Mouse (Mus musculus) right cerebral cortex, postnatal 25 days (tissue): ENCODE measurements around the gene Psen1.

ENCODE experiments used
- DNase-seq: peaks from one replicate; pipeline ENCODE4 v3.0.0; 2022

Gene Psen1

DNA sequence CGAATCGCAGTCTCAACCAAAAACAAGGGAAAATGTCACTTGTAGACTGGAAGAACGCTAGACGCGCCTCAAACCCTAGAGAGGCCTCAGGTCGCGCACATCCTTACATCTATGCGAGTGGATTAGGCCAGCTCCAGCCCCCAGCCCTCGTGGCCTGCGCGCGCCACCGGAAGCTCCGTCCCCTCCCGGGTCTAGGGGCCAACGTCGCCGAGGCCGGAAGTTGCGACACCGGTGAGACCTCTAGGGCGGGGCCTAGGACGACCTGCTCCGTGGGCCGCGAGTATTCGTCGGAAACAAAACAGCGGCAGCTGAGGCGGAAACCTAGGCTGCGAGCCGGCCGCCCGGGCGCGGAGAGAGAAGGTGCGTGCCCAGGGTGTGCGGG lies at the start of gene Psen1:
Gene Psen1 (plus strand): TSS at position 219 of the 382 bp plus-strand sequence.
- peak; percentile 95 for DNase-seq

DNA sequence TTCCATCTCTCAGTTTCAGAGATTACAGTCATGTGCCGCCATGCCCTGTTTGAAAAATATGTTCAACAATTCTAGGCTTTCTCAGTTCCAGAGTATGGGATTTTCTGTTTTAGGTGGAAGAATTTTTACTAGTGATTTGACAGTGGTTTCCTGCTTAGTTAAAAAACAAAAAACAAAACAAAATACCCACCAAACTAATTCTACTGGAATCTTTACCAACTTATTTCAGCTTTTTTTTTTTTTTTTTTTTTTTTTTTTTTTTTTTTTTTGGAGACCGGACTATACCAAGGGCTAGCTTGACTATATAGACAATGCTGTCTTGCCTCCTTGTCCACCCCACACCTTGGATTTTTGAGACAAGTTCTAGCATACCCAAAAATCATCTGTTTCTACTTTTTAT lies 46.7 kb upstream of the Psen1 start:
- DNase-seq, result no peak

DNA sequence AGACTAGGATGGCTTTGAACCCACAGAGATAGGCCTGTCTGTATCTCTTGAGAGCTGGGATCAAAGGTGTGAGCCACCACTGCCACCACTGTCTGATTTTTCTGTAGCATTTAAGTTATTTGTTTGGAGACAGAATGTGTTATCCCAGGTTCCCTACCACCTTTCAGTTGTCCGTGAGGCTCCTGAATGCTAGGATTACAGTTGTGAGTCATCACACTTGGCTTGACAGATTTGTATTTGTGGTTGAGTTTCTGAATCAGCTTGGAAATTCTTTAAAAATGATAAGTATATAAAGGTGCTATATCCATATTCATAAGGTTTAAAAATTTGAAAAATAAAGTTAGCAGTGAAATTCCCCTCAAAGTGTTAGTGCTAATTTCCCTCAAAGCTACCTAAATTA lies 44.8 kb upstream of the Psen1 start:
- DNase-seq, result no peak

DNA sequence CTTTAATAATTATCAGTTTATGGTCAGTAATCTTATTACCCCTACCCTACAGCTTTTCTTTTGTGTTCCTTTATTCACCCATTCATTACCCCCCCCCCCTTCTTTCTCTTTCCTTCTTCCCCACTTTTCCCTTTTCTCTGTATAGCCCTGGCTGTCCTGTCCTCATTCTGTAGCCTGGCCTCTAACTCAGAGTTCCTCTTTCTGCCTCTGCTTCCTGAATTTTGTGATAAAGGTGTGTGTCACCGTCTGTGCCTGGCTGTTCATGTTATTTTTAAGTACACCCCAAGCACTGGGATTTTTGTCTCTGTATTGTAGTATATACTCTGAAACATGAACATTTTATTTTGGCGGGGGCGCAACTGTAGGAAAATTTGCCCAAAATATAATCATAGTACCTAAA lies 37.6 kb upstream of the Psen1 start:
- DNase-seq, result no peak

DNA sequence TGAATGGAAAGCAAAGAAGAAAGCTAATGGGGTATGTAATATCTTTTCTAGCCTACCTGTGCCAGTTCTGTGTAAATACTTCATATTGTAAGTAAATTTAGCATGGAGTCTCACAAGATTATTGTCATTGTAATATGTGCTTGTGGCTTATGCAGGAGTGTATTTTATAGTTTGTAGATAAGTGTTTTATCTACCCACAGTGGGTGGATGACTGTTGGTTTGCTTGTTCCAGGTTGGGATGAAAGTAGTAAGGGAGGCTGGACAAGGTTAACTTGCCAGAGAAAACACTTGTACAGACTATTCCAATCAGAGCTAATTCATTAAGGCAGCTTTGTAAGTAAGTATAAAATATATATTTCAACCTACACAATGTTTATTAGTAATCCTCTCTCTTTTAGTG lies 36.5 kb upstream of the Psen1 start:
- no peak for DNase-seq

DNA sequence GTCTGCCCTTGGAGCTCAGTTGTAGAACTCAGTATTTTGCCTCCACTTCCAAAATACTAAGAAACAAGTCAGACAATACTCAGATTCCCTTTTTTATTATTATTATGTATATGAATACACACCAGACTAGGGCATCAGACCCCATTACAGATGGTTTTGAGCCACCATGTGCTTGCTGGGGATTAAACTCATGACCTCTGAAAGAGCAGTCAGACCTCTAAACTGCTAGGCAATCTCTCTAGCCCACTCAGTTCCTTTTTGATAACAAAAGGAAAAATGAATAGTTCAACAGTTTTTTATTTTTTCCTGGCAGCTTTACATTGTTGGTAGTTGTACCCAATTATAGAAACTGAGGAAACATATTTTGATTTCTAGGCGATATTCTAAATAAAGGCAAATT lies 2.5 kb upstream of the Psen1 start:
- DNase-seq, result no peak

DNA sequence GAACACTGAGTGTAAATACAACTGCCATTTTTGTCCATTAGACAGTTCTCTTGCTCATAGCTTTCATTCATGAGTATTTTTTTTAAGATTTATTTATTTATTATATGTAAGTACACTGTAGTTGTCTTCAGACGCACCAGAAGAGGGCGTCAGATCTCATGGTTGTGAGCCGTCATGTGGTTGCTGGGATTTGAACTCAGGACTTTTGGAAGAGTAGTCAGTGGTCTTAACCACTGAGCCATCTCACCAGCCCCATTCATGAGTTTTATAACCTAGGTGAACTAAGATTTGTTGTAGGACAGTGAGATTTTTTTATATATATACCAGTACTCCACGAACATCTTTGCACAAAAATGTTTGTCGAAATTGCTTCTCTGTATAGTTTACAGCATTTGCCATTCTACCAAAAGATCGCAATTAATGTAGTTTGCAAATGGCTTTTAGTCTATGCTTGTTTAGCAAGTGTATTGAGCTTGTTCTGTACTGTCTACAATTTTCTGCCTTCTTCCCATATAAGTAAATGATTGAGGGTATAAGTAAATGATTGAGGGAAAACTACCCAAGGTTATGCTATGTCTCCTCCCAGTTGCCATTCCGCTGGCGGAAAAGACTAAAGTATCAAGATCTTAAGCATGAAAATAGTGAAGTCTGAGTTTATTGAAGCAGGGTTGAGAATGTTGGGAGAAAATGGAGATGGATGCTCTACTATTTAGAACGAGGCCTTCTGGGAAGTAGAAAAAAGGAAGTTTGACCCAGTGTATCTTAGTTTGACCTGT lies 1.2 kb upstream of the Psen1 start:
- DNase-seq, result no peak

DNA sequence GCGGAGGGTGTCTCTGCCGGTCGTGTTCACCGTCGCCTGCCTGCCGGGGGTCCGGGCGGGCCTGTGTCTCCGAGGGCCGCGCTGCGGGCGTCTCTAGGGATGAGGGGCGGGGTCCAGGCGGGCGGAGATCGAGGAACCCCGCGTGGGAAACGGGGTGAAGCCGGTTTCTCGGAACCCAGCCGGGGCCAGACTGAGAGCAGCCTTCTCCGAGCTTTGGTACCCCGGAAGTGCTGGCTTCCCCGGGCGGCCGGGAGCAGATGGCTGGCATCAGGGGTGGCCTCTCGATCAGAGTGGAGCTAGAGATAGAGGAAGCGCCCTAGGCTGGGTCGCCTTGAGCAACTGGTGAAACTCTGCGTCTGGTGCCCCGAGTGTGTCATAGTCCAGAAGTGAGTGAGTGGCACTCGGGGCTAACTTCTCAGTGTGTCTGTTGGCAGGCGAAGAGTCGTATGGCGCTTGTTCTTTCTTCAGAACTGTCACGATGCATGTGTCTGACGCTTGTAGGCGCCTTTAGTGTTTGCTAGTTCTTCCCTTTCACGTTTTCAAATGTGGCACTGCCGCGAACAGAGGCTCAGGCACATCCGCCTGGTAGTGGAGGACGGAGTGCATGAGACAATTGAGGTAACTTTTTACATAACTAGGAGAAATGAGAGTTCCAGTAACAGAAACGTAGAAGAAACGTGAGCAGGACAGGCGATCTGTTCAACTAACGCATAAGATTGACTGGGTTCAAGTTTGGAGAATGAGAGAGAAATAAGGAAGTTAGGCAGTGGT lies 549 bp downstream of the Psen1 start:
- DNase-seq, result peak; percentile 44

DNA sequence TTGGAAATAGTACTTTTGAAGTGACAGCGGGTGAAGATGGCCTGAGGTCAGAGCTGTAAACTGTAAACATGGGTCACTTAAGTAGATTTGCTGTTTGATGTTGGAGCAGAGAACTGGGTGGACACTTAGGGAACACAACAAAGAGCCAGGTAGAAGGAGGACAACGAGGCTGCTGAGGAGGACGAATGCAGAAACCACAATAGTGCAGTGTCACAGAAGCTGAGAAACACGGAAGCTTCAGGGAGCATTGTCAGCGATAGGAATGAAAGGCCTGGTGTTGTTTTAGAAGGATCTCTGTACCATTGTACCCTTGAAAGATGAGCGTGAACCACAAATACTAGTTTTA lies 1.1 kb downstream of the Psen1 start:
- DNase-seq, result no peak

DNA sequence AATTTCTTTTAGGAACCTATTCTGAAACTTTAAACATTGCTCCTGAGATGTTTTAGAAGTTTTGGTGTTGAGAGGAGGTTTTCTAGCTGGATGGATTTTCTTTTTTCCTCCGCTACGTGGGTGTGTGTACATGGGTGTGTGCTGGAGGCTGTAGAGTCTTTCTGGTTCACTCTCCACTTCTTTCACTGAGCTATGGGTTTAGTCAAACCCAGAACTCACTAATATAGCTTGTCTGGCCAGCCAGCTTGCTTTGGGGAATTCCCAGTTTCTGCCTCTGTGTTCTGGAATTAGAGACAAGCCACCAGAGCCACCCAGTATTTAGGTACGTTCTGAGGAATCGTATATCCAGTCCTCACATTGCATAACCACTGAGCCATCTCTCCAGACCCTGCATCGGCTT lies 6.1 kb downstream of the Psen1 start:
- DNase-seq, result no peak

DNA sequence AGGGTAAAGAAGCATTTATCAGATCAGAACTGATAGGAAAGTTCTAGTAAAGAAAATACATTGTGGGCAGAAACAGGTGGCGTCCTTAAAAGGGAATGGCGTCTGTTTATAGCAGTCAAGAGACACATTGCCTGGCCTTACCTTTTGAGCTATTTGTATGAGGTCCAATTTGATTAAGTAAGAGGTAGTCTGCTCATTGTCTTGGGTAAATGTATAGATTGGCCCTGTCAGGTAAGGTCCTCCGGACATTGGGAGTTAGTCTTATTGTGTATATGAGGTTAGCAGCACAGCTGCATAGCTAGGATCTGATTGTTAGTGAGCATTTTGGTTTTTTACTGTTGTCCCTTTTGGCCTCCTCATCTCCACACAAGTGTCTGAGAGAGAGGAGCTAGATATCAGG lies 6.7 kb downstream of the Psen1 start:
- no peak for DNase-seq

DNA sequence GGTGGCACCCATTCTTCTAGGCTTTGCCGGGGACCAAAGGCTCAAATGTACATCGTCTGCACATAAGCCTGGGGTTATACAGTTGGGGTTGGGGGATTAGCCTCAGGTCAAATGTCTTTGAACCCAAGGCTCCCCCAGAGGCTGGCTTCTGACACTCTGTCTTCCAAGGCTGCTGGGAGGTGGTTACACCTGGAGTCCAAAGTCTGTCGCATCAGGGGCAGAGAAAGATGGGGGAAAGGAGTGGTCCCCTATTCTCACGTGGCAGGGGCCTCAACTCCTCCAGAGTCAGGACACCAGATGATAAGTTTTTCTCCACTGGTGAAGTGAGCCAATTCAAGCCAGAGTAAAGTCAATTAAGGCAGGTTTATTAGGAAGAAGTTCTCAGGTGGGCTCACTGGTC lies 10.7 kb downstream of the Psen1 start:
- no peak for DNase-seq

DNA sequence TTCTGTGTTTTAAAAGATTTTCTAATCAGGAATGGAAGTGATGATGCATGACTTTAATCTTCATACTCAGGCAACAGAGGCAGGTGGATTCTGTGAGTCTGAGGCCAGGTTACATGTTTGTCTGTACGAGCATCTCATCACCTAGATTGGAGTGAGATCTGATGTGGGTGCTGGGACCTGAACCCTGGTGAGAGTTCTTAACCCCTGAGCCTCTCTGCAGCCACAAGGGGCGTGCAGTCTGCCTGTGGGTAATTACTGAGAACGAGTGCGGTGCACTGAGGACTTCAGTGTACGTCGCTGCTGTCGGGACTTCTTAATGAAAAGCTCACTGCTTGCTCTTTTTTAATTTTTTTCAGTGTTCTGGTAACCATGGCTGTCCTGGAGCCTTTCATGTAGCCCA lies 13.7 kb downstream of the Psen1 start:
- DNase-seq, result no peak

DNA sequence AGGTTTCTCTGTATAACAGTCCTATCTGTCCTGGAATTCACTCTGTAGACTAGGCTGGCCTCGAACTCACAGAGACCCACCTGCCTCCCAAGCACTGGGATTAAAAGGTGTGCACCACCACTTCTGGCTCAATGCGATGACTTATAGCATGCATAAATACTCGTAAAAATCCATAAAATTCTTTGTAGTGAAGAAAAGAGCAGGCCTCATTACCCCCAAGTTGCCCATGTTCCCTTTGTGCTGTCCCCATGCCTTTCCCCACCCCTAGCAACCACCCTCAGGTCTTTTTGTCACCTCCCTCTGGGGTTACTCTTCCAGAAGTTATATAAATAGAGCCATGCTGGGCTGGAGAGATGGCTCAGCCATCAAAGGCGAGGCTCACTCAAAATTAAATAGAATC lies 14.8 kb downstream of the Psen1 start:
- DNase-seq, result no peak

DNA sequence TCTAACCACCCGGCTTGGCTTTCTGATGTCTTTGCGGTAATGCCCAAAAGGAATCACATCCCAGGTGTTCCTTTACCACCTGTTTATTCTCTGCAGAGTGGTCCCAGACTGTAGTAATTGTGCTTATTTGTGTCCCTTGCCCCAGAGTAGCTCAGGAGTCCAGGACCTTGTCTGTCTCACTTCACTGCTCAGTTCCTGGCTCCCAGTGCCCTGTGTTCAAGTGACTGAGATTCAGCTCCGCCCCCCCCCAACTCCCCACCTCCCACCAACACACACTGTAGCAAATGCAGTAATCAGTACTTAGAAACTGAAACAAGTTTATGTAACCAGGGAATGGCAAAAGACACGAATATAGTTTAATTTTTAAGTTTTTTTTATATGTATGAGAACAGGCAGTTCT lies 19.0 kb downstream of the Psen1 start:
- no peak for DNase-seq

DNA sequence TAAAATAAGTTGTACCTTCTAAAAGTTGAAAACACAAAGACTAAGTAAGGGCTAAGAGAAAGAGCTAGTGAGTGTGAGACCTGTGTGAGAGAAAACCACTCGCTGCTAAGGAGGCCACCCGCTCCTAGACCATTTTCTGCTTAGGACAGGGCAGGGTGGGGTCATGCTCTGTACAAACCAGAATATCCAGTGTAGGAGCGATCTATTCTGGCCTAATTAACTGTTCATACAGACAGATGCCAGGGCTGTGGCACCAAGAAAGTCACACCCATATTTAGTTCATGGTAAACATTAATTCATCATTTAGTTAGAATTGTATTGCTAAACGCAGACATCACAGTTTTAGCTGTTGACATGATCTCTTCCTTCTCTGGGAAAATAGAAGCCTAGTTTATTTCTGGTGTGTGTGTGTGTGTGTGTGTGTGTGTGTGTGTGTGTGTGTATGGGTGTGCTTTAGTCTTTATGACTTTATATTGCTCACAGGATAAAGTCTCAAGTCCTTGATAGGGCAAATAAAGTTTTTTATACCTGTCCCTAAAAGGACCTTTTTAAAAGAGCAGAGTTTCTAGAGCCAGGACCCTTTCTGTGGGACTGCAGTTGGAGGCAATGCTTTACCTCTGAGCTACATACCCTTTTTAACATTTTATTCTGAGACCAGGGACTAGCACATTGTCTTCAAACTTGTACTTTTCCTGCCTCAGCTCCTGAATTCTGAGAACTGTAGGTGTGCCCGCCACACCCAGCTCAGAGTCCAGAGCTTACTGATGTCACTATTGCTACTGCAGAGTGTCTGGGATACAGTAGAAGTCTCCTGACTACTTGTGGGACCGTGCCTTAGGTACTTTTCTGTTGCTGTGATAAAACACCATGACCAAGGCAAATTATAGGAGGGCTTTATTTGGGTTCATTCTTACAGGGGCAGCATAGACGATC lies 20.5 kb downstream of the Psen1 start:
- no peak for DNase-seq

DNA sequence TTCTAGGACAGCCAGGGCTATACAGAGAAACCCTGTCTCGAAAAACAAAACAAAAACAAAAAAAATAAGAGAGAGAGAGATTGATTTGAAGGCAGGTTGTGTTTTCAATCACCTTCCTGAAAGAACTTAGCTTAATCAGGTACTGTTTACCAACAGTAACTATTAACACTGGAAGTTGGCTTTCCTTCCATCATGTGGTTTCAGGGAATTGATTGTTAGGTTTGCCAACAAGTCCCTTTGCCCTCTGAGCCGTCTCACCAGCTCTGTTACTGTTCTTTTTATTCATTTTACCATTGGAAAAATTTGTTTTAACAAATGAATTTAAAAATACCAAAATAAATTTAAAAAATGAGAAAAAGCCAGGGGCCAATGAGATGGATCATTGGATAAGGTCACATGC lies 22.0 kb downstream of the Psen1 start:
- DNase-seq, result no peak

DNA sequence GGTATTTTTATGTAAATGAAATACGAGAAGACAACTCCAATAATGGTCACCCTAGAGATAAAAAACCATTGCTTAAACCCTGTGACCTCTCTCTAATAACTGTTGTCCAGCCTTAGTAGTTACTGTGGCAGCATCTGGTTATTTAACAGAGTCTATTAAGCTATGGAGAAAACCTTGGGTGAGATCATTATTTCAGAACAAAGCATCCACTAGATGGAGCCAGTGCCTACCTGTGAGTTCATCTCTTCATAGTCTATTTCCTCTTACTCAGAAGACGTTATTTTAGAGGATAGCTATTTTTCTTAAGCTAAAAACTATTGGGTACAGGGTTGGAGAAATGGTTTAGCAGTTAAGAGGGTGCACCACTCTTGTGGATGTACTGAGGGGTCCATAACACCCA lies 25.8 kb downstream of the Psen1 start:
- no peak for DNase-seq

DNA sequence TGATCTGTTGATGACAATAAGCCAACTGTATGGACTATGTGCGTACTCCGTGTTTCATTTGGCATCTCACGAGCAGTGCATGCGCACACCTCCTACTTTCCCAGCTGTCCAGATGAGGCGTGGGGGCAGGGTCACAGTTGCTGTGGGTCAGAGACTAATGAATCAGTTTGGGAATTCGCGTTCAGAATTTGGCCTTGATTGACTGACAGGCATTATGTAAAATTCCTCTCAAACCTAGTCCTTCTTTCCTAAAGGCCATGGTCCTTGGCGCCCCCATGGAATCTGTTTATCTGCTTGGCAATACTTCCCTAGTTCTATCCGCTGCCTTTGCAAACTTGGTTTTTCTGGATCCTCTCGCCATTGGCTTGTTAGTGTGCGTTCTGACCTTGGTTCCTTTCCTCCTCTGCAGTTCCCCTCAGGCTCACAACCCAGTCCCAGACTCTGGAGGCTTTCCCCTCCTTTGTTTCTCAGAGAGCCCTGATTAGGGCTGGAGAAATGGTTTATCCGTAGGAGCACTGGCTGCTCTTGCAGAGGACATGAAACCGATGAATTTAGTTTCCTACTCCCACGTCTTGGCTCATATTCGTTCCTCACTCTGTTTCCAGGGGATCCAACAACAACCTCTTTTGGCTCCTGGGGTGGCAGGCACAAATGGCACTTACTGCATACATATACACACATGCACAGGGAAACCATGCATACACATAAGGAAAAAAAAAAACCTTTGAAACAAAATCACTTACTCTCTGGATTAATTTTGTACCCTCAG lies 28.6 kb downstream of the Psen1 start:
- peak; percentile 17 for DNase-seq

DNA sequence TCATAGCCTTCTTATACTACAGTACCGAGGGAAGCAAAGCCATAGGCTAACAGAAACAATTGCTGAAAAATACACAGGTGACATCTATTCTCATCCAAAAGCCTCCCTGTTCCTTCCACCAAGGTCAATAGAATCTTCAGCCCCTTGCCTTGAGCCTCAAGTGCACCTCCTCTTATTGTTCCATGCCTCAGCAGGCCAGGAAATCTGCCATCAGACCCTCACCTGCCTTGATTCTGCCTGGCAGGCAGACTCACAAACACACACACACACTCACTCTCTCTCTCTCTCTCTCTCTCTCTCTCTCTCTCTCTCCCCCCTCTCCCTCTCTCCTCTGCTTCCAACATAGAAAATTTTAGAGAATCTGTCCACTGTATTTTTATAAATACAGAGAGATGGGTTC lies 31.5 kb downstream of the Psen1 start:
- DNase-seq, result no peak

DNA sequence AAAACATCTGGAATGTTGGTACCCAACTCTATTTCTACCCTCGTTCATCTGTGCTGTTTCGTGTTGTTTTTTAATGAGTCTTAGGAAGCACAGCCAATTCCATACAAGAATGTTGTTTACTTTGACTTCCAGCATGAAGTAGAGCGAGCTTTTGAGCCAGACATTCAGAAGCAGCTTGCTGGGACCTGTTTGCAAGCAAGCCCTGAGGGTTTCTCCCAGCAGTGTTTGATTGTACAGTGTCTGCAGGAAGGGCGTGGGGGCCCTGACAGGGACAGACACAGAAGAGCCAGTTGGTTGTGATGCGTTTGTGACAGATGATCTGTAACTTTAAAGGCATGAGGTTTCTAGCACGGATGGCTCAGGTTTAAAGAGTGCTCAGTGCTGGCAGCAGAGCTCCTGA lies 33.3 kb downstream of the Psen1 start:
- no peak for DNase-seq

DNA sequence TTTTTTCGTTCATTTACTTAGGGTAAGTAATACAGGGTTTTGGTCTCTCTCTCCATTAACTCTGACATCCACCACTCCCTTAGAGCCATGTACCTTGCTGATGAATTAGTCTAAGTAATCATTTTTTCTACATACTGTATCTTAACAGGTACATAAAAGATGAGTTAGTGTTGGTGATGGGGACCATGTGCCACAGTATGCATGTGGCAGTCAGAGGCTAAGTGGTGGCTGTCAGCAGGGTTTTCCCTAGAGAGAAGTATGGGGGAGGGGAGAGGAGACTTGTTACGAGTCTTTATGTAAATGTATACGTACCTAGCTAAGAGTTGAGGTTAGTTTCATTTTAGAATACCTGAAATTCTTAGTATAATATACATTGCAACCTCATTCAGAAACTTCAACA lies 35.1 kb downstream of the Psen1 start:
- DNase-seq, result no peak
